Mouse (Mus musculus) hindbrain, embryonic 15.5 days (tissue): ENCODE measurements around the gene Nckap5. TPM values are rescaled to one million over a fixed set of nuclear protein-coding genes. Genes with fewer than 3 reads are reported as not detected.
A peak's percentile ranks its signal among the peaks of the same experiment; 100 is the strongest.

Experiments used
- ATAC-seq: fragments of 200-750 bp; cut with Nextera tagmentation; 2 replicates; pipeline ENCODE4 v1.8.0; 2017; ENCODE audit warnings: low read depth, moderate number of reproducible peaks, moderate TSS enrichment; ENCODE audit not compliant: low FRiP score
- H3K27ac ChIP-seq: fragments of 300-500 bp; sonication (generic); replicated peaks from 2 replicates; pipeline ENCODE4 v1.5.1; 2015; ENCODE audit warnings: mild to moderate bottlenecking, inconsistent platforms
- H3K27me3 ChIP-seq: fragments of 300-500 bp; sonication (generic); 2 replicates; pipeline ENCODE4 v1.6.1; 2015; ENCODE audit warnings: control low read depth, inconsistent platforms
- H3K36me3 ChIP-seq: fragments of 300-500 bp; sonication (generic); 2 replicates; pipeline ENCODE4 v1.6.1; 2015; ENCODE audit warnings: control low read depth, inconsistent platforms
- H3K4me1 ChIP-seq: fragments of 300-500 bp; sonication (generic); replicated peaks from 2 replicates; pipeline ENCODE4 v1.6.1; 2015; ENCODE audit warnings: control low read depth, inconsistent platforms
- H3K4me2 ChIP-seq: fragments of 300-500 bp; sonication (generic); 2 replicates; pipeline ENCODE4 v1.6.1; 2015; ENCODE audit warnings: moderate library complexity, mild to moderate bottlenecking, inconsistent platforms
- H3K4me3 ChIP-seq: fragments of 300-500 bp; sonication (generic); 2 replicates; pipeline ENCODE4 v1.5.1; 2015; ENCODE audit warnings: mild to moderate bottlenecking, inconsistent platforms
- H3K9ac ChIP-seq: fragments of 300-500 bp; sonication (generic); 2 replicates; pipeline ENCODE4 v1.6.1; 2015; ENCODE audit warnings: inconsistent platforms
- H3K9me3 ChIP-seq: fragments of 300-500 bp; sonication (generic); 2 replicates; pipeline ENCODE4 v1.6.1; 2016; ENCODE audit warnings: control low read depth, inconsistent platforms
- WGBS: fragments of 180-500 bp; shearing (Covaris S2); methylation state at CpG from one replicate; pipeline ENCODE4 v1.1.7; 2015; 5-methylcytosine and 5-hydroxymethylcytosine counted together
- polyA plus RNA-seq: library from polyadenylated mRNA; unstranded; fragments of >200 nt; fragmentation: Nextera tagmentation; extraction: Ambion mirVana; gene quantifications from 2 replicates; pipeline ENCODE4 v1.2.1, GENCODE M21; 2015

Nckap5 gene
- polyA plus RNA-seq, 1 experiment from 2014 or later: 15.5 TPM

- no peaks in the 10 kb centered on the region for H3K36me3 ChIP-seq
- H3K4me3 ChIP-seq: no peak overlapping the region
- no peak overlapping the region for H3K9ac ChIP-seq
- H3K27ac ChIP-seq: no peak overlapping the region
- no peaks in the 10 kb centered on the region for H3K27me3 ChIP-seq
- no peaks in the 10 kb centered on the region for H3K4me1 ChIP-seq
- WGBS: 76% methylated on average over 2 of the region's 2 CpGs
- no peak for ATAC-seq
- no peak overlapping the region for H3K4me2 ChIP-seq
- H3K9me3 ChIP-seq: no peaks in the 10 kb centered on the region
These were observed 178.5 kb downstream of the Nckap5 start for GRCm38 (mm10) chr1:126652085-126652484.

- H3K9me3 ChIP-seq: no peaks in the 10 kb centered on the region
- no peaks in the 10 kb centered on the region for H3K36me3 ChIP-seq
- H3K4me2 ChIP-seq: no peak overlapping the region
- H3K9ac ChIP-seq: no peak overlapping the region
- no peaks in the 10 kb centered on the region for H3K4me1 ChIP-seq
- ATAC-seq: no peak
- WGBS: 82% methylated on average over 5 of the region's 5 CpGs
- no peaks in the 10 kb centered on the region for H3K27me3 ChIP-seq
- H3K27ac ChIP-seq: no peak overlapping the region
- H3K4me3 ChIP-seq: no peak overlapping the region
These were observed 179.8 kb downstream of the Nckap5 start for GRCm38 (mm10) chr1:126650806-126651205.

GRCm38 (mm10) chr1:126642751-126643150, 187.8 kb downstream of the Nckap5 start:
- Histone ChIP-seq H3K9me3 (no peaks in the 10 kb centered on the region), H3K4me1 (no peaks in the 10 kb centered on the region), H3K36me3 (no peaks in the 10 kb centered on the region), H3K4me2 (no peak overlapping the region), H3K9ac (no peak overlapping the region), H3K27ac (no peak overlapping the region), H3K27me3 (no peaks in the 10 kb centered on the region), H3K4me3 (no peak overlapping the region)
- 75% methylated on average over 5 of the region's 5 CpGs for WGBS
- ATAC-seq: no peak

GRCm38 (mm10) chr1:126639463-126639862, 191.1 kb downstream of the Nckap5 start:
- H3K9me3 ChIP-seq: no peaks in the 10 kb centered on the region
- no peaks in the 10 kb centered on the region for H3K27me3 ChIP-seq
- no peak overlapping the region for H3K9ac ChIP-seq
- no peak overlapping the region for H3K4me3 ChIP-seq
- WGBS: 94% methylated on average over 2 of the region's 2 CpGs
- H3K27ac ChIP-seq: no peak overlapping the region
- ATAC-seq: no peak
- no peaks in the 10 kb centered on the region for H3K36me3 ChIP-seq
- no peak overlapping the region for H3K4me2 ChIP-seq
- no peaks in the 10 kb centered on the region for H3K4me1 ChIP-seq

GRCm38 (mm10) chr1:126637515-126637914, 193.1 kb downstream of the Nckap5 start:
- Histone ChIP-seq H3K9ac (no peak overlapping the region), H3K27me3 (no peaks in the 10 kb centered on the region), H3K9me3 (no peaks in the 10 kb centered on the region), H3K4me3 (no peak overlapping the region), H3K4me1 (no peaks in the 10 kb centered on the region), H3K36me3 (no peaks in the 10 kb centered on the region), H3K27ac (no peak overlapping the region), H3K4me2 (no peak overlapping the region)
- WGBS: 96% methylated on average over 1 of the region's 1 CpGs
- no peak for ATAC-seq

GRCm38 (mm10) chr1:126626206-126626605, 204.4 kb downstream of the Nckap5 start:
- no peaks in the 10 kb centered on the region for H3K9me3 ChIP-seq
- no peaks in the 10 kb centered on the region for H3K36me3 ChIP-seq
- no peak overlapping the region for H3K4me2 ChIP-seq
- no peak overlapping the region for H3K4me3 ChIP-seq
- H3K9ac ChIP-seq: no peak overlapping the region
- no peak overlapping the region for H3K27ac ChIP-seq
- no peaks in the 10 kb centered on the region for H3K27me3 ChIP-seq
- no peaks in the 10 kb centered on the region for H3K4me1 ChIP-seq
- no peak for ATAC-seq
- 71% methylated on average over 3 of the region's 3 CpGs for WGBS

- H3K9me3 ChIP-seq: no peaks in the 10 kb centered on the region
- H3K4me1 ChIP-seq: no peaks in the 10 kb centered on the region
- no peak for ATAC-seq
- H3K36me3 ChIP-seq: no peaks in the 10 kb centered on the region
- H3K4me2 ChIP-seq: no peak overlapping the region
- 85% methylated on average over 4 of the region's 4 CpGs for WGBS
- H3K27ac ChIP-seq: no peak overlapping the region
- no peak overlapping the region for H3K4me3 ChIP-seq
- no peaks in the 10 kb centered on the region for H3K27me3 ChIP-seq
- no peak overlapping the region for H3K9ac ChIP-seq
These were observed 208.6 kb downstream of the Nckap5 start for GRCm38 (mm10) chr1:126622036-126622435.

- Histone ChIP-seq H3K27me3 (no peaks in the 10 kb centered on the region), H3K9me3 (0 out of 2 replicates have a peak, but pooled peaks cover 5% of the 10 kb centered on the region), H3K4me3 (no peak overlapping the region), H3K4me1 (no peaks in the 10 kb centered on the region), H3K27ac (no peak overlapping the region), H3K4me2 (no peak overlapping the region), H3K9ac (no peak overlapping the region), H3K36me3 (no peaks in the 10 kb centered on the region)
- WGBS: 93% methylated on average over 9 of the region's 9 CpGs
- ATAC-seq: no peak
These were observed 213.0 kb downstream of the Nckap5 start for GRCm38 (mm10) chr1:126617464-126618041.

GRCm38 (mm10) chr1:126616964-126617363, 213.6 kb downstream of the Nckap5 start:
- 0 out of 2 replicates have a peak, but pooled peaks cover 5% of the 10 kb centered on the region for H3K9me3 ChIP-seq
- H3K4me2 ChIP-seq: no peak overlapping the region
- no peak overlapping the region for H3K9ac ChIP-seq
- H3K4me1 ChIP-seq: no peaks in the 10 kb centered on the region
- no peaks in the 10 kb centered on the region for H3K27me3 ChIP-seq
- H3K4me3 ChIP-seq: no peak overlapping the region
- no peak overlapping the region for H3K27ac ChIP-seq
- WGBS: 83% methylated on average over 5 of the region's 5 CpGs
- no peak for ATAC-seq
- H3K36me3 ChIP-seq: no peaks in the 10 kb centered on the region

- H3K4me1 ChIP-seq: no peaks in the 10 kb centered on the region
- no peaks in the 10 kb centered on the region for H3K27me3 ChIP-seq
- no peak overlapping the region for H3K4me2 ChIP-seq
- H3K4me3 ChIP-seq: no peak overlapping the region
- 0 out of 2 replicates have a peak, but pooled peaks cover 5% of the 10 kb centered on the region for H3K9me3 ChIP-seq
- 72% methylated on average over 4 of the region's 4 CpGs for WGBS
- H3K9ac ChIP-seq: no peak overlapping the region
- no peak overlapping the region for H3K27ac ChIP-seq
- H3K36me3 ChIP-seq: no peaks in the 10 kb centered on the region
- ATAC-seq: no peak
These were observed 217.7 kb downstream of the Nckap5 start for GRCm38 (mm10) chr1:126612916-126613315.

GRCm38 (mm10) chr1:126608586-126608985, 222.0 kb downstream of the Nckap5 start:
- H3K4me1 ChIP-seq: peaks cover 21% of the 10 kb centered on the region
- no peak for ATAC-seq
- 86% methylated on average over 4 of the region's 4 CpGs for WGBS
- no peaks in the 10 kb centered on the region for H3K9me3 ChIP-seq
- H3K36me3 ChIP-seq: no peaks in the 10 kb centered on the region
- no peak overlapping the region for H3K4me2 ChIP-seq
- H3K4me3 ChIP-seq: no peak overlapping the region
- no peak overlapping the region for H3K9ac ChIP-seq
- no peaks in the 10 kb centered on the region for H3K27me3 ChIP-seq
- no peak overlapping the region for H3K27ac ChIP-seq

GRCm38 (mm10) chr1:126606189-126607080, 224.2 kb downstream of the Nckap5 start:
- Histone ChIP-seq H3K27ac (peak overlapping the region; percentile 21), H3K4me2 (no peak overlapping the region), H3K36me3 (no peaks in the 10 kb centered on the region), H3K4me1 (peaks cover 21% of the 10 kb centered on the region), H3K9ac (no peak overlapping the region), H3K9me3 (no peaks in the 10 kb centered on the region), H3K4me3 (no peak overlapping the region), H3K27me3 (no peaks in the 10 kb centered on the region)
- 38% methylated on average over 14 of the region's 14 CpGs for WGBS
- ATAC-seq: peak; percentile 54; the same call in 1 of the 2 replicates
